Mouse (Mus musculus) embryonic facial prominence, embryonic 13.5 days (tissue): ENCODE data around the gene Meis3. TPM values are rescaled to one million over a fixed set of nuclear protein-coding genes. Genes with fewer than 3 reads are reported as not detected.

Source experiments
- ATAC-seq: fragments of 200-750 bp; cut with Nextera tagmentation; 2 replicates; pipeline ENCODE4 v1.8.0; 2017; ENCODE audit warnings: low read depth; ENCODE audit not compliant: insufficient number of reproducible peaks, insufficient read depth, low FRiP score, low TSS enrichment
- H3K27ac ChIP-seq: fragments of 300-500 bp; sonication (generic); 2 replicates; pipeline ENCODE4 v1.5.1; 2015; ENCODE audit warnings: moderate library complexity, mild to moderate bottlenecking, inconsistent platforms
- H3K27me3 ChIP-seq: fragments of 300-500 bp; sonication (generic); 2 replicates; pipeline ENCODE4 v1.6.1; 2015; ENCODE audit warnings: mild to moderate bottlenecking, inconsistent platforms
- H3K36me3 ChIP-seq: fragments of 300-500 bp; sonication (generic); 2 replicates; pipeline ENCODE4 v1.6.1; 2015; ENCODE audit warnings: mild to moderate bottlenecking, inconsistent platforms
- H3K4me1 ChIP-seq: fragments of 300-500 bp; sonication (generic); 2 replicates; pipeline ENCODE4 v1.6.1; 2015; ENCODE audit warnings: inconsistent platforms
- H3K4me2 ChIP-seq: fragments of 300-500 bp; sonication (generic); 2 replicates; pipeline ENCODE4 v1.6.1; 2015; ENCODE audit warnings: moderate library complexity, mild to moderate bottlenecking, inconsistent platforms
- H3K4me3 ChIP-seq: fragments of 300-500 bp; sonication (generic); 2 replicates; pipeline ENCODE4 v1.5.1; 2015; ENCODE audit warnings: mild to moderate bottlenecking, inconsistent platforms
- H3K9ac ChIP-seq: fragments of 300-500 bp; sonication (generic); 2 replicates; pipeline ENCODE4 v1.6.1; 2015; ENCODE audit warnings: mild to moderate bottlenecking, inconsistent platforms
- H3K9me3 ChIP-seq: fragments of 300-500 bp; sonication (generic); 2 replicates; pipeline ENCODE4 v1.6.1; 2016; ENCODE audit warnings: inconsistent platforms
- WGBS: fragments of 180-500 bp; shearing (Covaris S2); methylation state at CpG from one replicate; pipeline ENCODE4 v1.1.7; 2015; ENCODE audit warnings: mixed read lengths; 5-methylcytosine and 5-hydroxymethylcytosine counted together
- polyA plus RNA-seq: library from polyadenylated mRNA; unstranded; fragments of >200 nt; fragmentation: Nextera tagmentation; extraction: Ambion mirVana; gene quantifications from 2 replicates; pipeline ENCODE4 v1.2.1, GENCODE M21; 2015

Meis3 gene
- 49.8 and 54.4 TPM in 2 replicates for polyA plus RNA-seq

DNA sequence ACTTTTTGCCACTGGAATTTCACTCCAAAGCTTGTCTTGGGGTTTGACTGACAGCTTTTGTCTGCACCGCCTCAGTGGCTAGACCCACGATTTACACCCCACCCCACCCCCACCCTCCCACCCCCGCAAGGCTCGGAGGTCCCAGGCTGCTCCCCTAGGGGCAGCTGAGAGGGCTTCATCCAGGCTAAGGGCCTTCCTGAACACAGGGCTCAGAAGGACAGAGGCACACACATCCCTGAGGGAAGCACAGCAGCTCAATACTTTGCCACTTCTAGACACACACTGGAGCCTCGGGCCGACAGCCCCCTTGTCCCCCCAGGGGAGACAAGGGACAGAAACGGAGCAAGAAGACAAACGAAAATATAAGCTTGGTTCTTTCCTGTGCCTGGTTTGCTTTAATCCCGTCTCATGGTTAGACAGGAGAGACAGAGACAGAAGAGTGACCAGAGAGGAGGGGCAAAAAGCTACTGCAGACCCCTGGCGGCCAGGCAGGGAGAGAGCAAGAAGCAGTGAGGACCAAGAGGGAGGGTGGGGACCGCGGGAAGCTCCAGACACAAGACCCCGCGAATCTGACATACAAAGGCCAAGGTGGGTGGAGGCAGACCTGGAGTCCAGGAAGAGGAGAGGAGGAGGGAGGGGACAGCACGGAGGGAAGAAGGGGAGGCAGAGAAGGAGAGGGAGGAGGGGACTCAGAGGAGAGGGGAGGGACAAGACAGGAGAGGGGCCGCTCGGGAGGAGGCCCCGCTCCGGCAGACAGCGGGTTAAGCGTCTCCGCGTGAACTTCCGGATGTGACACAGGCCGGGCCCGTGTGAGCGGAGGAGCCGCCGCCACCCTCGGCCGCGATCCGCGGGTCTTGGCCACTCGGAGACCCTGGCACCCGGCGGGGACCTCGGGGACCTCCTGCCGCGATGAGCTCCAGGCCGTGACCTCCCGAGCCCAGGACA is at the start of gene Meis3:
Gene Meis3 (plus strand): TSS at position 494 of the 945 bp plus-strand sequence.
- Histone ChIP-seq H3K27ac (peak within 1 kb of the TSS; percentile 64), H3K36me3 (peaks cover 19% of the 10 kb centered on the region), H3K27me3 (no peaks in the 10 kb centered on the region; the same call in 1 of the 2 replicates), H3K9ac (peak within 1 kb of the TSS; percentile 80), H3K9me3 (no peaks in the 10 kb centered on the region; the same call in 1 of the 2 replicates), H3K4me3 (peak within 1 kb of the TSS; percentile 74), H3K4me1 (peaks cover 16% of the 10 kb centered on the region), H3K4me2 (peak within 1 kb of the TSS; percentile 79)
- peak; percentile 75 for ATAC-seq
- WGBS = under 1% methylated on average over 42 of the region's 42 CpGs

DNA sequence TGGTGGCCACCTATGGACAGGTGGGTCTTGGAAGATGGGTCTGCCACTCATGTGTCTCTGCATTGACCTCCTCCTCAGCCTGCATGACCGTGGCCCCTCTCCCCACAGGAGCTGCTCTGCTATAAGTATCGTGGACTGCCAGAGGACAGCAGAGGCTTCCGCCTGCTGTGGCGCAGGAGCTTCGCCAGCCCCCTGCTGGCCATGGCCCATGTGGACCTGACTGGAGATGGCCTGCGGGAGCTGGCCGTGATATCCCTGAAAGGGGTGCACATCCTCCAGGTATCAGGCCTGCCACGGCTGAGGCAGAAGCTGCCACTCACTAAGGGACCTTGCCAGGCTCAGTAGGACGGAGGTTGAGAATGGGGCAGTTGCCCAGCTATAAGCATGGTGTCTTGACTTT is 49.1 kb upstream of the Meis3 start:
- no peaks in the 10 kb centered on the region for H3K27me3 ChIP-seq
- no peak overlapping the region for H3K27ac ChIP-seq
- no peak for ATAC-seq
- no peak overlapping the region for H3K4me2 ChIP-seq
- H3K4me1 ChIP-seq = peaks cover 13% of the 10 kb centered on the region
- no peak overlapping the region for H3K9ac ChIP-seq
- H3K36me3 ChIP-seq = peaks cover 46% of the 10 kb centered on the region
- H3K4me3 ChIP-seq = no peak overlapping the region
- WGBS = 84% methylated on average over 9 of the region's 9 CpGs
- H3K9me3 ChIP-seq = no peaks in the 10 kb centered on the region

DNA sequence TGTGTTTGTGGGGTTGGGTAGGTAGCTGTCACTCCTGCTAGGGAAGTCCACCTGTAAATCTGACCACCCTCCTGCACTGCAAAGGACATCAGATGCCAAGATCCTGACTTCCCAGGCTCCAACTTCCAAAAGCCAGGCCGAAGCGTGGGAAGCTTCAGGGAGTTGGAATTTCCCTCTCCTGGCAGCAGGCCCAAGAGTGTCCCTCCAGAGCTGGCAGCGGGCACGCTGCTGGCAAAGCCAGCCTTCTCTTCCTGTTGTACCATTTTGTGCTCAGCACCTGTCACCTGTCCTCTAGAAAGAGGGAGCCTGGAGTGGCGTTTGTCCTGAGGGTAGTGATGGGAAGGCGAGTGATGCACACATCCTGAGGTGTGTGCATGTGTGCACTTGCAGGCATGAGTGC is 46.5 kb upstream of the Meis3 start:
- peaks cover 31% of the 10 kb centered on the region for H3K4me1 ChIP-seq
- H3K27ac ChIP-seq = no peak overlapping the region
- 84% methylated on average over 6 of the region's 6 CpGs for WGBS
- peaks cover 41% of the 10 kb centered on the region for H3K36me3 ChIP-seq
- no peaks in the 10 kb centered on the region for H3K9me3 ChIP-seq
- H3K4me3 ChIP-seq = no peak overlapping the region
- H3K27me3 ChIP-seq = peaks cover 5% of the 10 kb centered on the region; the same call in 1 of the 2 replicates
- no peak overlapping the region for H3K9ac ChIP-seq
- H3K4me2 ChIP-seq = no peak overlapping the region
- ATAC-seq = no peak

GRCm38 (mm10) chr7:16128899-16129298 is 46.0 kb upstream of the Meis3 start:
- peaks cover 5% of the 10 kb centered on the region; the same call in 1 of the 2 replicates for H3K27me3 ChIP-seq
- ATAC-seq = no peak
- H3K9ac ChIP-seq = no peak overlapping the region
- H3K36me3 ChIP-seq = peaks cover 38% of the 10 kb centered on the region
- H3K4me2 ChIP-seq = peak overlapping the region; percentile 80
- no peak overlapping the region; the same call in 1 of the 2 replicates for H3K4me3 ChIP-seq
- H3K4me1 ChIP-seq = peaks cover 31% of the 10 kb centered on the region
- H3K9me3 ChIP-seq = no peaks in the 10 kb centered on the region
- H3K27ac ChIP-seq = 0 out of 2 replicates have a peak overlapping the region, but pooled peaks have one; percentile 90
- WGBS = 66% methylated on average over 5 of the region's 5 CpGs

DNA sequence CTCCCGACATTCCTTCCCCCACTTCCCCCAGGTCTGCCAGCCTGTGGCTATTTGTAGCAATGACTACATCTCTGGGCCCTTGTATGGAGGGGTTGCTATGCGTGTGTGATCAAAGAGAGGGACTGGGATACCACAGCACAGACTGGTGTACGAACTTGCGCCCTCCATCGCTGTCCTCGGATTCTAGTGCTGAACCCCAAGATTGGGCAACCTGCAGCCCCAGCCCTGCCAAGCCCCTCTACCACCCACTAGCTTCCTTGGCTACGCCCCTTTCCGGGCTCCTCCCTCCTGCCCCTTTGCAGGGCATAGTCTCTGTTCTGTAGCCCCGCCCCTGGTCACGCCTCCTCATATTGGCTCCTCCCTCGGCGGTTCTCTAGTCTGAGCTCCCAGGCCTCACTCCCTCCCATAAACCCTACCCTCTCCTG is 45.5 kb upstream of the Meis3 start, which contains the start of gene Slc8a2:
Gene Slc8a2 (plus strand): TSS at position 406 of the 425 bp plus-strand sequence.
- peak within 1 kb of the TSS; percentile 90 for H3K27ac ChIP-seq
- peaks cover 31% of the 10 kb centered on the region for H3K4me1 ChIP-seq
- H3K36me3 ChIP-seq = peaks cover 38% of the 10 kb centered on the region
- peak within 1 kb of the TSS; percentile 78 for H3K9ac ChIP-seq
- peak within 1 kb of the TSS; percentile 60 for H3K4me3 ChIP-seq
- ATAC-seq = peak; percentile 81
- WGBS = under 1% methylated on average over 12 of the region's 12 CpGs
- H3K9me3 ChIP-seq = no peaks in the 10 kb centered on the region
- peaks cover 5% of the 10 kb centered on the region; the same call in 1 of the 2 replicates for H3K27me3 ChIP-seq
- H3K4me2 ChIP-seq = peak within 1 kb of the TSS; percentile 80

DNA sequence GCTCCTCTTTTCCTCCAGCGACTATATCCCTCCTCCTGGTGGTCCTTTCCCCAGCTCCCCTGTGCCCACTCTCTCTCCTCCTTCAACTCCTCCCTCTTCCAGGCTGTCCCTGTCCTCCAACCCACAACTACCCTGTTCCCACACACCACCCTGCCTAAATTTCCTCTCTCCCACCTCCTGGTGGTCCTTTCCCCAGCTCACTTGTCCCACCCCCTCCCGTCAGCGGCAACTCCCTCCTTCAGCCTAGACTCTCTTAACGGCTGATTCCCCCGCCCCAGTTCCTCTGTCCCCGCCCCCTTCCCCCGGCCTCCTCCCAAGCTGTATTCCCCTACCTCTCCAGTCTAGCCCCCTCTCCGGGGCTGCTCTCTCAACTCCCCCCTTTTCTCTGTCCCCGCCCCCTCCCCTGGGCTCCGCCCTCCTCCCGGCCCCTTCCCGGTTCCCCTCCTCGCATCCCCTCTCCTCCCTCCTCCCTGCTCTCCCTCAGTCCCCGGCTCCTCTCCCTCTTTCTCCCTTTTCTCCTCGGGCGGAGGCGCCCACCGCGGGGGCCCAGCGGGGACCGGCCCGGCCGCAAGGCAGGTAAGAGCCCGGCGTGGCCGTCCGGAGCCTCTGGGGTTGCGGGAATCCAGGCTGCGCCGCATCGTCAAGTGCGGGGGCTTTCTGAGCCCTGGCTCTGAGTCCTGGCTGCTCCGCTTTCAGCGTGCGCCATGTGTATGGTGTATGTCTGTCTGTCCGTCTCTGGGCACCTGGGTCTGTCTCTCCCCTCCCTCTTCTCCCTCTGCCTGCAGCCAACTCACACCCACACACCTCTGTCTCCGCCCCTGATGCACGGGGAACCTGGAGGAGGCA is 44.8 kb upstream of the Meis3 start:
- Histone ChIP-seq H3K27ac (peak overlapping the region; percentile 90), H3K9ac (peak overlapping the region; percentile 78), H3K4me1 (peaks cover 31% of the 10 kb centered on the region), H3K36me3 (peaks cover 37% of the 10 kb centered on the region), H3K4me3 (peak overlapping the region; percentile 60), H3K4me2 (peak overlapping the region; percentile 80), H3K27me3 (peaks cover 5% of the 10 kb centered on the region; the same call in 1 of the 2 replicates), H3K9me3 (no peaks in the 10 kb centered on the region)
- WGBS = under 1% methylated on average over 37 of the region's 38 CpGs
- peak; percentile 78 for ATAC-seq

DNA sequence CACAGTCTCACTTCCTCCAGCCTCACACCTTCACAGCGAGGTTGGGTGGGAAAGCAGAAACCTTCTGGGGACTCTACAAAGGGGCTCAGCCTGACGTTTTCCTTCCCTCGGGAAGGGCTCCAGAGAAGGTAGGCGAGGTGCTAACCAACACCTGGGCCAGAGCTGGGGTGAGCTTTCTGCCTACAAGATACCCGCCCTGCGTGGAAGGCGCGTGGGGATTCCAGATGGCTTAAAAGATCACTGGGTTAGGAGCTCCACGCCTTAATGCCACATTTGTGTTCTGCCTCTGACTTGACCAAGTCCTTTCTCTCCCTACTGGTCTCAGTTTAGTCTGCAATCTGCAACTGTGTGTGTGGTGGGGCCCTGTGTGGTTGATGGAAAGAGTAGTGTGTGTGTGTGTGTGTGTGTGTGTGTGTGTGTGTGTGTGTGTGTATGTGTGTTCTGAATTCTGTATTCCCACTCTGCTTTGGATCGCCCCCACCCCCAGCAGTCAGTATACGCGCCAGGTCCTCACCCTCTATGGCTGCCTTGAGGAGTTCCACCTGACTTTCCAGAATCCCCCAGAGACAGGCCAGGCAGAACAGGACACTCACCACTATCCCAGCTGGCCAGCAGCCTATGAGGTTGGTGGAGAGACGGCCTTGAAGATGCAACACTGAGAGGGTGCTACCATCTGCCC is 43.8 kb upstream of the Meis3 start:
- peaks cover 5% of the 10 kb centered on the region; the same call in 1 of the 2 replicates for H3K27me3 ChIP-seq
- H3K9me3 ChIP-seq = no peaks in the 10 kb centered on the region
- peak overlapping the region; percentile 78 for H3K9ac ChIP-seq
- H3K4me3 ChIP-seq = peak overlapping the region; percentile 60
- 36% methylated on average over 13 of the region's 13 CpGs for WGBS
- H3K36me3 ChIP-seq = peaks cover 26% of the 10 kb centered on the region
- H3K4me2 ChIP-seq = peak overlapping the region; percentile 80
- peaks cover 31% of the 10 kb centered on the region for H3K4me1 ChIP-seq
- ATAC-seq = no peak
- no peak overlapping the region for H3K27ac ChIP-seq

GRCm38 (mm10) chr7:16132161-16132581 is 42.7 kb upstream of the Meis3 start:
- H3K9me3 ChIP-seq = no peaks in the 10 kb centered on the region
- no peak overlapping the region for H3K9ac ChIP-seq
- peak overlapping the region; percentile 80 for H3K4me2 ChIP-seq
- no peak overlapping the region for H3K27ac ChIP-seq
- peaks cover 5% of the 10 kb centered on the region; the same call in 1 of the 2 replicates for H3K27me3 ChIP-seq
- H3K4me3 ChIP-seq = no peak overlapping the region
- H3K36me3 ChIP-seq = peaks cover 19% of the 10 kb centered on the region; the same call in 1 of the 2 replicates
- no peak for ATAC-seq
- peaks cover 31% of the 10 kb centered on the region for H3K4me1 ChIP-seq
- 8% methylated on average over 7 of the region's 7 CpGs for WGBS

- 69% methylated on average over 3 of the region's 3 CpGs for WGBS
- no peak overlapping the region for H3K27ac ChIP-seq
- ATAC-seq = no peak
Measured at GRCm38 (mm10) chr7:16132926-16133325, 42.0 kb upstream of the Meis3 start.

DNA sequence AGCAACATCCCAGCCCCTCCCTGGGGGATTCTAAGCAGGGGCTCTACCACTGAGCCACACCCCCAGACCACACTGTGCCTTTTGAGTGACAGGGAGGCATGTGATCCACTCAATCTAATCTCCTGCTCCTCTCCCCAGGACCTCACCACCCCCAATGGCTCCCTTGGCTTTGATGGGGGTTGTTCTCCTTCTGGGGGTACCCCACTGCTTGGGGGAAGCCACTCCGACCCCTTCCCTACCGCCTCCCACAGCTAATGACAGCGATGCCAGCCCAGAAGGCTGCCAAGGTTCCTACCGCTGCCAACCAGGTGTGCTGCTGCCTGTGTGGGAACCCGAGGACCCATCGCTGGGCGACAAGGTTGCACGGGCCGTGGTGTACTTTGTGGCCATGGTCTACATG is 41.2 kb upstream of the Meis3 start:
- Histone ChIP-seq H3K4me1 (peaks cover 31% of the 10 kb centered on the region), H3K36me3 (peaks cover 12% of the 10 kb centered on the region; the same call in 1 of the 2 replicates), H3K4me3 (no peak overlapping the region), H3K9ac (no peak overlapping the region), H3K4me2 (no peak overlapping the region), H3K9me3 (no peaks in the 10 kb centered on the region), H3K27ac (no peak overlapping the region), H3K27me3 (peaks cover 5% of the 10 kb centered on the region; the same call in 1 of the 2 replicates)
- ATAC-seq = no peak
- 90% methylated on average over 9 of the region's 9 CpGs for WGBS

More at GRCm38 (mm10) chr7:16132926-16133325, 42.0 kb upstream of the Meis3 start:
- H3K36me3 ChIP-seq = peaks cover 12% of the 10 kb centered on the region; the same call in 1 of the 2 replicates
- peaks cover 5% of the 10 kb centered on the region; the same call in 1 of the 2 replicates for H3K27me3 ChIP-seq
- H3K9ac ChIP-seq = no peak overlapping the region
- H3K9me3 ChIP-seq = no peaks in the 10 kb centered on the region
- H3K4me2 ChIP-seq = no peak overlapping the region
- no peak overlapping the region for H3K4me3 ChIP-seq
- peaks cover 31% of the 10 kb centered on the region for H3K4me1 ChIP-seq
